Mouse (Mus musculus): ENCODE data around the gene Mef2d.

The Mef2d gene

DNA sequence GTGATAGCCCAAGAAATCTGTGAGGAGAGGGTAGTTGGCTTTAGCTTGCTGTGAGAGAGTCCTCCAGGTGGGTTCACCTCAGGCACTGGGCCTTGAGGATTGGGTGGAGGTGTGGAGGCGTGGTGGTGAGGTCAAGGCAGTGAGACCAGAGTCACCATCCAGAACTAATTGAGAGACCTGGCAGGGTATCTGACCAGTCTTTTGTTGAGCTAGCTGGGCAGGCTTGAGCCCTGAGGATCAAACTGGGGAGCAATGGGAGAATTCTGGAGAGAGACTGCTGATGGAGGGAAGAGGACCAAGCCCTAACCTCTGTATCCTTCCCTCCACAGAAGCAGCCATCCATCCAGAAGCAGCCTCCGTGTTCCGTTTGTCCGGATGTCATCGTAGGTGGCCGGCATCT, 67.1 kb downstream of the Mef2d start:
- DNase-seq (ENCODE audit: low spot score) = no peak

- no peak for DNase-seq (ENCODE audit: low spot score)
Measured at GRCm38 (mm10) chr3:88210121-88210520, 67.9 kb downstream of the Mef2d start.

DNA sequence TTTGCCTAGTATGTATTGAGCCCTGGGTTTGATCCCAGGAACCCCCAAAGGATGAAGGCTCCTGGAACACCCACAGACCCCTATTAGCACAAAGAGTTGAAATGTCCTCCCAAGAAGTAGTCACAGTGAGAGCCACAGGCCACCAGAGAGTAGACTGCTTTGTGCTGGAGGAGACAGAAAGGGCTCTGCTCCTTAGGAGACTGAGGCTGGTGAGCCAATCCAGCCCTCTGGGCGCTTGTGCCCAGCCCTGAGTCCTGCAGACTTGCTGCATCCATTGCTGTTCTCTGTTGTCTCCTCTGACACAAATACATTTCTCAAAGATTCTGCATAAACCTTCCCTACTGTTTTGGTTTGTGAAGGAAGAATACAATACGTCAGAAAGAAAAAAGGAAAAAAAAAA, 68.7 kb downstream of the Mef2d start:
- no peak for DNase-seq (ENCODE audit: low spot score)

DNA sequence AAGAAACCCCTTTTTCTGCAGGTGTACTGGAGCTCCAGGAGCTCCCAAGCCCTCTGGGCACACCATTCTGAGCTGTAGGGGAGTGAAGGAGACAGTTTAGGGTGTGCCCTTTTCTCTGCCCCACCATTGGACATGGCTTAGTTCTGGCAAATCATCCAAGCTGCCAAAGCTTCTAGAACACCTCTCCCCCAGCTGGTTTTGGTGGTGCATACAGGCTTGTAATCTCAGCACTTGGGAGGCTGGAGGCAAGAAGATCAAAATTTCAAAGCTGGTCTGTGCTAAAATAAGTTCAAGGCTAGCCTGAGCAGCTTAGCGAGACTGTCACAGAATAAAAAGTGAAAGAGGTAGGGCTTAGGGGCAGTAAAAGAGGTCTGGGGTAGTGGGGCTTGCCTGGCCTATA, 70.2 kb downstream of the Mef2d start:
- DNase-seq (ENCODE audit: low spot score) = no peak

GRCm38 (mm10) chr3:88213019-88213418, 70.8 kb downstream of the Mef2d start:
- no peak for DNase-seq (ENCODE audit: low spot score)

DNA sequence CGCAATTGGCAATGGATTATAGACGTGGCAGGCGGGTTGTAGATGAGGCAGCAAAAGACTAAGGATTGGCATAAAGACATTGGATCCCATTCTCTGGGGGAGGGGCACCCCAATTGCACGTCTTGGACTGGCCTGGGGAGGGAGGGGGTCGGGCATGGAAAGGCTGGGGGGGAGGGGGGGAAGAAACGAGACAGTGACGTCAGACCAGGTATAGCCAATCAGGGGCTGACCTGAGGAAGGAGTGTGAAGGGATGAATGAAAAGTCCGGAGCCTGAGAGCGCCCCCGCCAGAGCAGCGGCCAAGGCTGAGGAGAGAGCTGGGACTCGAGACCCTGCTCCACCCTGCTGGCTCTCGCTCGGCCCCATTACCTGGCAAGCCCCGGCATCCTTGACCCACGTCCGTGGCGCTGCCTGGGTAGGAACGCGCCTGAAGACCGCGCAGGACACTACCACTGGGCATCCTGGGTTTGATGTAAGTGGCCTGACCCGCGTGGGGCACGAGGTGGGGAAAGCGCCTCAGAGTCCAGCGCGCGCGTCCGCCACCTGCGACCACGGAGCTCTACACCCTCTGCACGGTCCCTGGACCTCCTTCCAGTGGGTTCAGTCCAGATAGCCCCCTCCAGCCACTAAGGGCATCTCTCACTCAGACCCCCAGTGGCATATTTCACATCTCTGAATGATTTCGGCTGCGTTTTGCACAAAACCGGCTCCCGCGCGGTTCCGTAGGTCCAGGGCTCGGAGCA, 72.2 kb downstream of the Mef2d start:
- DNase-seq (ENCODE audit: low spot score) = no peak

- DNase-seq (ENCODE audit: low spot score) = no peak
Measured at GRCm38 (mm10) chr3:88214971-88215552, 72.9 kb downstream of the Mef2d start.

GRCm38 (mm10) chr3:88215553-88216004, 73.4 kb downstream of the Mef2d start:
- DNase-seq (ENCODE audit: low spot score) = no peak

GRCm38 (mm10) chr3:88216116-88216515, 73.9 kb downstream of the Mef2d start:
- DNase-seq (ENCODE audit: low spot score) = no peak

- no peak for DNase-seq (ENCODE audit: low spot score)
Measured at GRCm38 (mm10) chr3:88216534-88217326, 74.6 kb downstream of the Mef2d start.

- no peak for DNase-seq (ENCODE audit: low spot score)
Measured at GRCm38 (mm10) chr3:88217679-88218078, 75.5 kb downstream of the Mef2d start.

DNA sequence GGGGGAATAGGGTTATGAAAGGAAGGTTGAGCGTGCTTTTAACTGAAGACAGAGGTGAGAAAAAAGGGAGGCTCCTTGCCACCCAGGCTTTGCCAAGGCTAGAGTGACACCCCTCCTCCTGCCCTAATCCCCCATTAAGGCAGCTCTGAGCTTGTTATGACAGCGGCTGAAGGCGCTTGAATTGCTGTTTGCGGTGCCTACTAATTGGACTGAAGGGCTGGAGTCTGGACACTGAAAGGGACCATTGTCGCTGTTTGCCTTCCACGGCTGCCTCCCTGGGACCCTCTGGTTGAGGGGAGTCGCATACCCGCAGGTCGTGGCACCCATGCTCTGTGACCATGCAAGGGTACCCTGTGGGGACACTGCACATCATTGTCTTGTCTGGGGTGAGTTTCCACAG, 77.8 kb downstream of the Mef2d start:
- DNase-seq (ENCODE audit: low spot score) = no peak

GRCm38 (mm10) chr3:88220842-88221241, 78.7 kb downstream of the Mef2d start:
- DNase-seq (ENCODE audit: low spot score) = peak; percentile 89

Measured in testis, postnatal 10 days (tissue).